25 mouse cellular contexts compared by ENCODE assay signal in the genomic region with DNA sequence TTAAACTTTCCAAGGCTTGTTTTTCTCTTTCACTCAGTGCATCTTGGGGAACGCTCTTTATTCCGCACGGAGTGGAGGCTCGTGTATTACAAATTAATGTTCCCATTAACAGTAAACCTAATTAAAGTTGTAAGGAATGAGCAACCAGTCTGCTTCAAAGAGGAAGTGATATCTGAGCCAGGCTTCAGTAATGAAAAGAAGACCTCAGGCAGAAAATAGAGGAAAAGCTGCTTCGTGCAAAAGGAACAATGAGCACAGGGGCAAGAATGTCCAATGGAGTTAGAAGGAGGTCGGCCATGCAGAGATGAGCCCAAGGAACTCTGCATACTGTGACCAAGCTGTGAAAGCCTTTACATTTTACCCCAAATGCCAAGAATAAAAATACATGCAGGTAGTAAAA. TPM values are rescaled to one million over a fixed set of nuclear protein-coding genes. Genes with fewer than 3 reads are reported as not detected.
DNase-seq lines count a peak whose midpoint lies in the region; ATAC-seq lines count a peak whose summit lies in the region.
"Had no signal": no experiment of that assay in that cellular context is flagged by ENCODE, and none has a peak within 500 bp of the region (broad histone marks: within the 10 kb centered on the region; RNA-seq: fewer than 3 reads in every experiment).

No protein-coding gene starts in this region.

- H3K4me3 ChIP-seq in embryonic facial prominence, embryonic 13.5 days: no peak overlapping the region
- H3K4me3 ChIP-seq in embryonic facial prominence, embryonic 10.5 days: no peak overlapping the region
- H3K4me3 ChIP-seq in kidney, embryonic 15.5 days (replicated peaks): no peak overlapping the region
- H3K4me3 ChIP-seq in forebrain, embryonic 16.5 days (replicated peaks; ENCODE audit: low read length): no peak overlapping the region
- H3K4me3 ChIP-seq in hindbrain, embryonic 14.5 days (replicated peaks; ENCODE audit: low read length): no peak overlapping the region
- H3K4me3 ChIP-seq: heart, embryonic 15.5 days; hindbrain, embryonic 15.5 days; midbrain, embryonic 10.5 days; myocyte had no signal

- no peak overlapping the region for H3K9ac ChIP-seq in embryonic facial prominence, embryonic 13.5 days
- no peak overlapping the region for H3K9ac ChIP-seq in kidney, embryonic 15.5 days
- H3K9ac ChIP-seq in forebrain, embryonic 16.5 days (replicated peaks; ENCODE audit: low read depth, low read length): no peak overlapping the region
- no peak overlapping the region for H3K9ac ChIP-seq in hindbrain, embryonic 14.5 days
- H3K9ac ChIP-seq: heart, embryonic 15.5 days; hindbrain, embryonic 15.5 days; liver, postnatal 0 days had no signal

- H3K27ac ChIP-seq in embryonic facial prominence, embryonic 13.5 days: no peak overlapping the region
- H3K27ac ChIP-seq in embryonic facial prominence, embryonic 10.5 days (replicated peaks): no peak overlapping the region
- no peak overlapping the region for H3K27ac ChIP-seq in kidney, embryonic 15.5 days
- no peak overlapping the region for H3K27ac ChIP-seq in forebrain, embryonic 16.5 days (ENCODE audit: low read length)
- no peak overlapping the region for H3K27ac ChIP-seq in hindbrain, embryonic 14.5 days
- H3K27ac ChIP-seq: heart, embryonic 15.5 days; hindbrain, embryonic 15.5 days; macrophage; midbrain, embryonic 10.5 days had no signal

- no peak for ATAC-seq in embryonic facial prominence, embryonic 13.5 days (ENCODE audit: insufficient number of reproducible peaks, insufficient read depth, low FRiP score, low TSS enrichment, low read depth)
- 0 out of 2 replicates have a peak, but pooled peaks have one; percentile 41 for ATAC-seq in kidney, embryonic 15.5 days (replicated peaks; ENCODE audit: low FRiP score)
- ATAC-seq in forebrain, embryonic 16.5 days: peak; percentile 31; the same call in 1 of the 2 replicates
- no peak for ATAC-seq in hindbrain, embryonic 14.5 days (ENCODE audit: low FRiP score)
- ATAC-seq: liver, postnatal 0 days; lung, postnatal 0 days; midbrain, embryonic 16.5 days had no signal

- WGBS in embryonic facial prominence, embryonic 13.5 days: 29% methylated on average over 6 of the region's 6 CpGs
- WGBS in embryonic facial prominence, embryonic 10.5 days: 57% methylated on average over 6 of the region's 6 CpGs
- 46% methylated on average over 6 of the region's 6 CpGs for WGBS in kidney, embryonic 15.5 days
- WGBS in forebrain, embryonic 16.5 days: 10% methylated on average over 6 of the region's 6 CpGs
- 47% methylated on average over 6 of the region's 6 CpGs for WGBS in hindbrain, embryonic 14.5 days

- peaks cover 6% of the 10 kb centered on the region for H3K4me1 ChIP-seq in embryonic facial prominence, embryonic 13.5 days
- peaks cover 12% of the 10 kb centered on the region; the same call in 1 of the 2 replicates for H3K4me1 ChIP-seq in embryonic facial prominence, embryonic 10.5 days
- peaks cover 19% of the 10 kb centered on the region for H3K4me1 ChIP-seq in kidney, embryonic 15.5 days
- H3K4me1 ChIP-seq in forebrain, embryonic 16.5 days (replicated peaks; ENCODE audit: control insufficient read depth, insufficient read depth, low read length): 0 out of 2 replicates have a peak, but pooled peaks cover 2% of the 10 kb centered on the region
- no peaks in the 10 kb centered on the region for H3K4me1 ChIP-seq in hindbrain, embryonic 14.5 days (replicated peaks; ENCODE audit: control insufficient read depth, insufficient read depth, low read length)
- H3K4me1 ChIP-seq: heart, embryonic 15.5 days; hindbrain, embryonic 15.5 days had no signal

- H3K9me3 ChIP-seq in embryonic facial prominence, embryonic 13.5 days: no peaks in the 10 kb centered on the region
- H3K9me3 ChIP-seq in embryonic facial prominence, embryonic 10.5 days: no peaks in the 10 kb centered on the region
- H3K9me3 ChIP-seq in kidney, embryonic 15.5 days (replicated peaks): no peaks in the 10 kb centered on the region
- H3K9me3 ChIP-seq in forebrain, embryonic 16.5 days (ENCODE audit: control insufficient read depth, low read length): no peaks in the 10 kb centered on the region
- no peaks in the 10 kb centered on the region for H3K9me3 ChIP-seq in hindbrain, embryonic 14.5 days (ENCODE audit: control insufficient read depth, low read length)
- H3K9me3 ChIP-seq: heart, embryonic 15.5 days; hindbrain, embryonic 15.5 days; midbrain, embryonic 10.5 days had no signal

- peaks cover 13% of the 10 kb centered on the region for H3K27me3 ChIP-seq in embryonic facial prominence, embryonic 13.5 days
- peaks cover 25% of the 10 kb centered on the region for H3K27me3 ChIP-seq in embryonic facial prominence, embryonic 10.5 days (replicated peaks; ENCODE audit: low read depth, poor library complexity, severe bottlenecking)
- peaks cover 17% of the 10 kb centered on the region for H3K27me3 ChIP-seq in kidney, embryonic 15.5 days
- H3K27me3 ChIP-seq in forebrain, embryonic 16.5 days (replicated peaks; ENCODE audit: control insufficient read depth, insufficient read depth, low read length): peaks cover 3% of the 10 kb centered on the region; the same call in 1 of the 2 replicates
- H3K27me3 ChIP-seq in hindbrain, embryonic 14.5 days (ENCODE audit: control insufficient read depth, insufficient read depth, low read length): peaks cover 14% of the 10 kb centered on the region
- H3K27me3 ChIP-seq: heart, embryonic 15.5 days had no signal

- no peak for DNase-seq in embryonic facial prominence, embryonic 10.5 days (ENCODE audit: low spot score)
- no peak for DNase-seq in kidney, postnatal 10 days
- peak; percentile 36 for DNase-seq in Muller cell, postnatal 12 days (ENCODE audit: inconsistent ontology term)
- no peak for DNase-seq in hindbrain, embryonic 14.5 days (ENCODE audit: low spot score)
- no peak for DNase-seq in cerebellum, postnatal 10 days
- DNase-seq: adrenal gland, postnatal 14 days; cerebellum, adult 8-10 months; gastrocnemius, postnatal 36 days; heart, postnatal 36 days; kidney, adult 11 months; layer of hippocampus, adult 9-11 months; liver, postnatal 0 days; right cerebral cortex, postnatal 14 days; spleen, adult 18-20 months had no signal

- H3K4me2 ChIP-seq in embryonic facial prominence, embryonic 13.5 days: peak overlapping the region; percentile 20; the same call in 1 of the 2 replicates
- peak overlapping the region; percentile 33 for H3K4me2 ChIP-seq in kidney, embryonic 15.5 days
- H3K4me2 ChIP-seq in forebrain, embryonic 16.5 days (ENCODE audit: low read length): no peak overlapping the region
- H3K4me2 ChIP-seq in hindbrain, embryonic 14.5 days (replicated peaks): no peak overlapping the region
- H3K4me2 ChIP-seq: heart, embryonic 15.5 days; hindbrain, embryonic 15.5 days; liver, embryonic 11.5 days had no signal

- no peaks in the 10 kb centered on the region for H3K36me3 ChIP-seq in embryonic facial prominence, embryonic 13.5 days
- H3K36me3 ChIP-seq in embryonic facial prominence, embryonic 10.5 days (replicated peaks): no peaks in the 10 kb centered on the region
- no peaks in the 10 kb centered on the region for H3K36me3 ChIP-seq in kidney, embryonic 15.5 days
- H3K36me3 ChIP-seq in forebrain, embryonic 16.5 days (ENCODE audit: control insufficient read depth, insufficient read depth): no peaks in the 10 kb centered on the region
- H3K36me3 ChIP-seq in hindbrain, embryonic 14.5 days (replicated peaks; ENCODE audit: control insufficient read depth, insufficient read depth): no peaks in the 10 kb centered on the region
- H3K36me3 ChIP-seq: heart, embryonic 15.5 days; hindbrain, embryonic 15.5 days; midbrain, embryonic 10.5 days had no signal

RNA-seq across cellular contexts. Expression of gene Kitl, which starts 5.7 kb away (rescaled TPM):
- 14.4 and 15.1 TPM in 2 replicates for polyA plus RNA-seq in embryonic facial prominence, embryonic 13.5 days (2015; fragmentation: Nextera tagmentation; extraction: Ambion mirVana)
- 12.1 and 13.2 TPM in 2 replicates for polyA plus RNA-seq in embryonic facial prominence, embryonic 10.5 days (2016; fragmentation: Nextera tagmentation; extraction: Ambion mirVana)
- 24.3 and 26.3 TPM in 2 replicates for polyA plus RNA-seq in kidney, embryonic 15.5 days (2015; fragmentation: Nextera tagmentation; extraction: Ambion mirVana)
- polyA plus RNA-seq in forebrain, embryonic 16.5 days (2015; fragmentation: Nextera tagmentation; extraction: Ambion mirVana): 43.4 and 45.5 TPM in 2 replicates
- polyA plus RNA-seq in hindbrain, embryonic 14.5 days (2014; fragmentation: Nextera tagmentation; extraction: Ambion mirVana): 34.4 and 41.6 TPM in 2 replicates

Comparison
In these comparisons a context has a peak if more than half of its experiments do, and no peak if none do; other contexts are left out.
1. ATAC-seq: peak in kidney, embryonic 15.5 days (single experiment) and forebrain, embryonic 16.5 days (single experiment); none in embryonic facial prominence, embryonic 13.5 days (single experiment) and hindbrain, embryonic 14.5 days (single experiment).
2. H3K4me2 ChIP-seq: peak in embryonic facial prominence, embryonic 13.5 days (single experiment) and kidney, embryonic 15.5 days (single experiment); none in forebrain, embryonic 16.5 days (single experiment) and hindbrain, embryonic 14.5 days (single experiment).